Mouse (Mus musculus) liver, embryonic 14.5 days (tissue): ENCODE results near the gene Harbi1. TPM values are rescaled to one million over a fixed set of nuclear protein-coding genes. Genes with fewer than 3 reads are reported as not detected.

Experiments
- ATAC-seq: fragments of 200-750 bp; cut with Nextera tagmentation; 2 replicates; pipeline ENCODE4 v1.8.0; 2017; ENCODE audit warnings: moderate number of reproducible peaks, mild to moderate bottlenecking, moderate library complexity; ENCODE audit not compliant: insufficient read depth
- DNase-seq, 3 experiments: peaks; one replicate each; pipeline ENCODE4 v3.0.0-alpha.2; 2012 to 2013; ENCODE audit warnings: low read depth in 3 of 3, low spot score in 3 of 3
- H3K27ac ChIP-seq: fragments of 300-500 bp; sonication (generic); 2 replicates; pipeline ENCODE4 v1.5.1; 2014; ENCODE audit warnings: moderate library complexity, mild to moderate bottlenecking, control low read depth, inconsistent platforms
- H3K27me3 ChIP-seq: fragments of 300-500 bp; sonication (generic); 2 replicates; pipeline ENCODE4 v1.6.1; 2014; ENCODE audit warnings: mild to moderate bottlenecking, low read length, moderate library complexity; ENCODE audit not compliant: control insufficient read depth, insufficient read depth
- H3K36me3 ChIP-seq: fragments of 300-500 bp; sonication (generic); replicated peaks from 2 replicates; pipeline ENCODE4 v1.6.1; 2014; ENCODE audit warnings: low read depth; ENCODE audit not compliant: control insufficient read depth, insufficient read depth
- H3K4me1 ChIP-seq, 2 experiments: fragments of 200-500 bp in 1 of 2; fragments of 300-500 bp in 1 of 2; sonication (generic) in 1 of 2; replicated peaks; 2 replicates each; pipeline ENCODE4 v1.6.1; 2012 to 2014; ENCODE audit warnings: antibody characterized with exemption in 1 of 2, inconsistent platforms in 1 of 2, low read length in 1 of 2; ENCODE audit not compliant: control insufficient read depth in 2 of 2, insufficient read depth in 2 of 2
- H3K4me2 ChIP-seq: fragments of 300-500 bp; sonication (generic); 2 replicates; pipeline ENCODE4 v1.6.1; 2014; ENCODE audit warnings: low read depth, mild to moderate bottlenecking, control low read depth, moderate library complexity
- H3K4me3 ChIP-seq, 2 experiments: fragments of 200-500 bp in 1 of 2; fragments of 300-500 bp in 1 of 2; sonication (generic) in 1 of 2; 2 replicates each; pipeline ENCODE4 v1.5.1; 2012 to 2014; ENCODE audit warnings: low read depth in 2 of 2, low read length in 2 of 2, mild to moderate bottlenecking in 2 of 2, control low read depth in 1 of 2, inconsistent platforms in 1 of 2, moderate library complexity in 1 of 2; ENCODE audit not compliant: insufficient read depth in 1 of 2
- H3K9ac ChIP-seq: fragments of 300-500 bp; sonication (generic); replicated peaks from 2 replicates; pipeline ENCODE4 v1.6.1; 2014; ENCODE audit warnings: mild to moderate bottlenecking, control low read depth, moderate library complexity
- H3K9me3 ChIP-seq: fragments of 300-500 bp; sonication (generic); 2 replicates; pipeline ENCODE4 v1.6.1; 2016; ENCODE audit warnings: low read length, mixed read lengths; ENCODE audit not compliant: control insufficient read depth
- CTCF ChIP-seq: IDR thresholded peaks from 2 replicates; pipeline ENCODE4 v1.5.1; 2016; ENCODE audit warnings: antibody characterized with exemption, low read depth, control low read depth
- EP300 ChIP-seq: IDR thresholded peaks from 2 replicates; pipeline ENCODE4 v1.6.1; 2016; ENCODE audit warnings: antibody characterized with exemption, low read depth
- WGBS: fragments of 180-500 bp; shearing (Covaris S2); extraction: QIAGEN DNeasy Blood & Tissue Kit; methylation state at CpG from one replicate; pipeline ENCODE4 v1.1.7; 2014; ENCODE audit not compliant: insufficient replicate concordance; 5-methylcytosine and 5-hydroxymethylcytosine counted together
- polyA plus RNA-seq, 2 experiments: library from polyadenylated mRNA; depleted of rRNA in 1 of 2; stranded (reverse) in 1 of 2; unstranded in 1 of 2; fragments of >200 nt; fragmentation: Nextera tagmentation in 1 of 2; extraction: Ambion mirVana in 1 of 2; gene quantifications; 2 replicates each; pipeline versions ENCODE4 v1.2.1 to v1.2.3; 2012 to 2014

Harbi1 gene
- polyA plus RNA-seq (2012; rRNA removed) (2.2 and 2.3 TPM in 2 replicates), polyA plus RNA-seq (2014; fragmentation: Nextera tagmentation; extraction: Ambion mirVana) (3.4 and 4.8 TPM in 2 replicates)

- H3K4me3 ChIP-seq: peak within 1 kb of the TSS; percentile 74 to 98
- under 1% methylated on average over 66 of the region's 66 CpGs for WGBS
- peak; percentile 82 to 84 (median 83) for DNase-seq
- H3K36me3 ChIP-seq: no peaks in the 10 kb centered on the region
- ATAC-seq: peak; percentile 99
- peak within 1 kb of the TSS; percentile 92 for H3K4me2 ChIP-seq
- H3K9me3 ChIP-seq: no peaks in the 10 kb centered on the region
- peak within 1 kb of the TSS; percentile 86 for H3K9ac ChIP-seq
- peaks cover 5 to 6% of the 10 kb centered on the region in 2 experiments for H3K4me1 ChIP-seq
- H3K27ac ChIP-seq: peak within 1 kb of the TSS; percentile 89
- no peaks in the 10 kb centered on the region for H3K27me3 ChIP-seq
- no peak for TF ChIP-seq EP300
- TF ChIP-seq CTCF: no peak; the same call in 1 of the 2 replicates
Observed at GRCm38 (mm10) chr2:91710272-91711234, at the start of gene Harbi1, which contains the start of gene Atg13. Gene Harbi1, plus strand, starts transcription at chr2:91710852. Gene Atg13, minus strand, starts transcription at chr2:91710576.

- Histone ChIP-seq H3K9me3 (no peaks in the 10 kb centered on the region), H3K27ac (no peak overlapping the region), H3K27me3 (no peaks in the 10 kb centered on the region), H3K4me3 (no peak overlapping the region), H3K36me3 (peaks cover 18% of the 10 kb centered on the region), H3K4me2 (no peak overlapping the region), H3K4me1 (no peaks in the 10 kb centered on the region), H3K9ac (no peak overlapping the region)
- no peak for DNase-seq
- 80% methylated on average over 6 of the region's 6 CpGs for WGBS
- no peak for ATAC-seq
- no peak for TF ChIP-seq CTCF
- no peak for TF ChIP-seq EP300
Observed at GRCm38 (mm10) chr2:91660981-91661380, 49.7 kb upstream of the Harbi1 start.

- no peaks in the 10 kb centered on the region for H3K27me3 ChIP-seq
- no peak for TF ChIP-seq CTCF
- TF ChIP-seq EP300: no peak
- no peaks in the 10 kb centered on the region for H3K9me3 ChIP-seq
- no peak overlapping the region for H3K9ac ChIP-seq
- DNase-seq (no peak), ATAC-seq (no peak)
- no peaks in the 10 kb centered on the region for H3K4me1 ChIP-seq
- H3K4me3 ChIP-seq: no peak overlapping the region
- peaks cover 20% of the 10 kb centered on the region for H3K36me3 ChIP-seq
- no peak overlapping the region for H3K4me2 ChIP-seq
- no peak overlapping the region for H3K27ac ChIP-seq
Observed at GRCm38 (mm10) chr2:91664780-91665179, 45.9 kb upstream of the Harbi1 start.

- no peak overlapping the region for H3K27ac ChIP-seq
- H3K9me3 ChIP-seq: no peaks in the 10 kb centered on the region
- TF ChIP-seq CTCF (no peak), EP300 (no peak)
- H3K36me3 ChIP-seq: peaks cover 21% of the 10 kb centered on the region
- H3K27me3 ChIP-seq: no peaks in the 10 kb centered on the region
- no peak for ATAC-seq
- no peak overlapping the region for H3K4me2 ChIP-seq
- DNase-seq: no peak
- H3K9ac ChIP-seq: no peak overlapping the region
- H3K4me1 ChIP-seq: no peaks in the 10 kb centered on the region
- WGBS: 84% methylated on average over 6 of the region's 6 CpGs
- no peak overlapping the region for H3K4me3 ChIP-seq
Observed at GRCm38 (mm10) chr2:91666386-91666910, 44.2 kb upstream of the Harbi1 start.

GRCm38 (mm10) chr2:91667747-91668146 lies 42.9 kb upstream of the Harbi1 start:
- peaks cover 18% of the 10 kb centered on the region for H3K36me3 ChIP-seq
- ATAC-seq: no peak
- no peak for DNase-seq
- H3K9me3 ChIP-seq: no peaks in the 10 kb centered on the region
- H3K9ac ChIP-seq: no peak overlapping the region
- no peaks in the 10 kb centered on the region for H3K27me3 ChIP-seq
- no peak overlapping the region for H3K27ac ChIP-seq
- 65% methylated on average over 2 of the region's 2 CpGs for WGBS
- no peaks in the 10 kb centered on the region for H3K4me1 ChIP-seq
- H3K4me2 ChIP-seq: no peak overlapping the region
- no peak overlapping the region for H3K4me3 ChIP-seq
- no peak for TF ChIP-seq EP300
- TF ChIP-seq CTCF: no peak
